In the genomic region with DNA sequence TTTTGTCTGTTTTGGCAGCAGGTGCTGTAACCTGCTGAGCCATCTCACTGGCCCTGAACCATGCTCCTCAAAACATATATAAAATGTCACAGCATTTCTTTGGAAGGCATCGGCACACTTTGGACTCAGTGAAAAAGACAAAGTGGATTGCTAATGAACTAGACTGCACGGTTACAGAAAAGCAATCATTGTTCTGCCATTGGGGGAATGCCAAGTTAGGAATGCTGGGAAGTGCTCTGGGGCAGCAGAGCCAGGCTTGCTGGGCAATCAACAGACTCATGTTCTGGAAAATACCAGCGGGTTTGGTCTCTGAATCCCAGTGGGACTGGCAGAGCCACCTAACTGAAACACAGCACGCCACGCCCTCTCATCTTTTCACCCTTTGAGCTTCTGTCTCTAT, we compare ENCODE assay signal across 9 mouse cellular contexts. TPM values are rescaled to one million over a fixed set of nuclear protein-coding genes. Genes with fewer than 3 reads are reported as not detected.
DNase-seq lines count a peak whose midpoint lies in the region; ATAC-seq and TF ChIP-seq lines count a peak whose summit lies in the region.
"Had no signal": no experiment of that assay in that cellular context is flagged by ENCODE, and none has a peak within 500 bp of the region (broad histone marks: within the 10 kb centered on the region; RNA-seq: fewer than 3 reads in every experiment).

No protein-coding gene starts in this region.

- peaks cover 3% of the 10 kb centered on the region; the same call in 1 of the 2 replicates for H3K4me1 ChIP-seq in kidney, embryonic 14.5 days (ENCODE audit: control insufficient read depth, insufficient read depth, low read length)
- peaks cover 23 to 31% of the 10 kb centered on the region in 2 experiments for H3K4me1 ChIP-seq in ES-E14 (ENCODE audit: control insufficient read depth in 2 of 2, insufficient read depth in 2 of 2, low read length in 2 of 2, poor library complexity in 1 of 2)
- H3K4me1 ChIP-seq: liver, embryonic 15.5 days had no signal

- no peak for ATAC-seq in kidney, embryonic 14.5 days (ENCODE audit: low FRiP score, low TSS enrichment)
- no peak for ATAC-seq in erythroid progenitor cell, adult 5-6 weeks (replicated peaks; ENCODE audit: low FRiP score, poor library complexity, severe bottlenecking)
- ATAC-seq in CD4-positive, CD25-positive, alpha-beta regulatory T cell, adult 4 months, result no peak

- no peak overlapping the region for H3K27ac ChIP-seq in kidney, embryonic 14.5 days (ENCODE audit: low read depth, low read length)
- no peak overlapping the region for H3K27ac ChIP-seq in ES-E14 (ENCODE audit: insufficient read depth, low read depth, low read length, poor library complexity, severe bottlenecking)
- H3K27ac ChIP-seq: liver, embryonic 15.5 days had no signal

- no peaks in the 10 kb centered on the region for H3K27me3 ChIP-seq in kidney, embryonic 14.5 days (ENCODE audit: control insufficient read depth, insufficient read depth, low read length)

- no peak overlapping the region for H3K4me3 ChIP-seq in kidney, embryonic 14.5 days (ENCODE audit: low read length)
- peak overlapping the region in 1 of 2 experiments; percentile 27; a peak in 1 of 4 replicates for H3K4me3 ChIP-seq in ES-E14 (ENCODE audit: insufficient read depth in 1 of 2, low read depth in 1 of 2, low read length in 2 of 2, poor library complexity in 1 of 2, severe bottlenecking in 1 of 2)
- H3K4me3 ChIP-seq: liver, embryonic 15.5 days had no signal

- DNase-seq in cerebellum, postnatal 10 days, result peak; percentile 31 to 45
- DNase-seq in cerebellum, adult 11-12 months, result no peak
- peak; percentile 73 for DNase-seq in kidney, adult 11 months
- no peak for DNase-seq in ES-E14 (ENCODE audit: low read depth, low spot score)
- peak; percentile 73 for DNase-seq in kidney, postnatal 14 days

- no peak overlapping the region for H3K4me2 ChIP-seq in kidney, embryonic 14.5 days (replicated peaks; ENCODE audit: low read depth, low read length)
- H3K4me2 ChIP-seq: liver, embryonic 15.5 days had no signal

- H3K9ac ChIP-seq in kidney, embryonic 14.5 days (ENCODE audit: low read depth, low read length), result no peak overlapping the region
- peak overlapping the region; percentile 34; the same call in 1 of the 2 replicates for H3K9ac ChIP-seq in ES-E14 (ENCODE audit: insufficient read depth, low read depth, low read length, poor library complexity, severe bottlenecking)
- H3K9ac ChIP-seq: liver, embryonic 15.5 days had no signal

- H3K36me3 ChIP-seq in kidney, embryonic 14.5 days (ENCODE audit: control insufficient read depth, insufficient read depth, low read length), result no peaks in the 10 kb centered on the region
- H3K36me3 ChIP-seq in ES-E14 (ENCODE audit: control insufficient read depth, insufficient read depth, low read length, poor library complexity, severe bottlenecking), result no peaks in the 10 kb centered on the region; the same call in 1 of the 2 replicates
- H3K36me3 ChIP-seq: liver, embryonic 15.5 days had no signal

- H3K9me3 ChIP-seq in kidney, embryonic 14.5 days (ENCODE audit: control insufficient read depth, low read length), result no peaks in the 10 kb centered on the region
- H3K9me3 ChIP-seq in ES-E14 (ENCODE audit: control insufficient read depth, insufficient read depth, low read depth, low read length), result no peaks in the 10 kb centered on the region
- H3K9me3 ChIP-seq: liver, embryonic 15.5 days had no signal

- WGBS in kidney, embryonic 14.5 days, result 85% methylated on average over 5 of the region's 5 CpGs

- in situ Hi-C loops in ES-E14 (cut with MboI; ENCODE audit: low sequenced_read_pairs in 2 of 2, unreplicated experiment in 2 of 2), result no loop called here

TF ChIP-seq in ES-E14, 5 proteins besides CTCF, POLR2A, EP300 and RAD21:
- TF ChIP-seq ZC3H11A (IDR thresholded peaks at IDR 0.05; ENCODE audit: borderline replicate concordance, low read depth, low read length), result no peak
- TF ChIP-seq MAFK (IDR thresholded peaks at IDR 0.05; ENCODE audit: insufficient read depth, low read depth, low read length), result no peak
- no peak for TF ChIP-seq ZNF384 (IDR thresholded peaks at IDR 0.05; ENCODE audit: low read depth, low read length)
- no peak for TF ChIP-seq HCFC1 (IDR thresholded peaks at IDR 0.05; ENCODE audit: borderline replicate concordance, insufficient read depth, low read length)
- TF ChIP-seq CHD2 (IDR thresholded peaks at IDR 0.05; ENCODE audit: low read depth, low read length), result no peak

RNA-seq across cellular contexts. Expression of a gene that starts 31.0 kb away (rescaled TPM):
- polyA plus RNA-seq in kidney, embryonic 14.5 days (2014; fragmentation: Nextera tagmentation; extraction: Ambion mirVana), result 3.4 and 6.9 TPM in 2 replicates
- 21.8 and 35.6 TPM in 2 replicates for total RNA-seq in ES-E14 (2012; rRNA removed)
- total RNA-seq in erythroid progenitor cell, adult 5-6 weeks (2015; ENCODE audit: low replicate concordance), result 6.1 and 7.1 TPM in 2 replicates
- total RNA-seq in erythroid progenitor cell, adult 5-6 weeks (2017; ENCODE audit: low replicate concordance), result 1.4 and 1.9 TPM in 2 replicates
- under 1 TPM; 0.20 to 0.39 TPM for polyA plus RNA-seq in CD4-positive, CD25-positive, alpha-beta regulatory T cell, adult 4 months (2017; shearing (Covaris generic))

Comparison
In these comparisons a context has a peak if more than half of its experiments do, and no peak if none do; other contexts are left out.
1. DNase-seq: peak in cerebellum, postnatal 10 days (2 of 2), kidney, adult 11 months (single experiment) and kidney, postnatal 14 days (single experiment); none in cerebellum, adult 11-12 months (single experiment) and ES-E14 (single experiment).